Mouse (Mus musculus) cerebellum, adult 18-20 months (tissue): ENCODE data around the gene Gfod1.

Experiments
- DNase-seq, 2 experiments: peaks; one replicate each; pipeline ENCODE4 v3.0.0; 2021

Gfod1 gene

DNA sequence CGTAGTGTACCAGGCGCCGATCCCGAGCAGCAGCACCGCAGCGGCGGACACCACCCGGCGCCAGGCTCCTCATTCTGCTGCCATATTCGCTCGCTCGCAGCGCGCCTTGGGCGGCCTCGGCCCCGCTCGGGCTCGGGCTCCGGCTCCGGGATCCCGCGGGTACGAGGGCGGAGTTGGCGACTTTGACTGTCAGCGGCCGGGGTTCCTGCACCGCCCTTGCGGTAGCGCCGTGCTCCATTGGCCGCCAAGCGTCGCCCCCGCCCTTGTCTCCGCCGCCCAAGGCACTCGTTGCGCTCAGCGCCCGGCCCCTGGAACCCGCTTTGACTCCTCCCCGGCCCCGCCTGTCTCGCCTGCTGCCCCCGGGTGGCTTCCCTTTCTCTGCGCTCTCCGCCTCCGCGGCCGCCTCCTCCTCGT is at the start of gene Gfod1:
TSS of gene Gfod1 (minus strand) at position 155 of the 414 bp plus-strand sequence.
- peak; percentile 98 to 99 for DNase-seq

DNA sequence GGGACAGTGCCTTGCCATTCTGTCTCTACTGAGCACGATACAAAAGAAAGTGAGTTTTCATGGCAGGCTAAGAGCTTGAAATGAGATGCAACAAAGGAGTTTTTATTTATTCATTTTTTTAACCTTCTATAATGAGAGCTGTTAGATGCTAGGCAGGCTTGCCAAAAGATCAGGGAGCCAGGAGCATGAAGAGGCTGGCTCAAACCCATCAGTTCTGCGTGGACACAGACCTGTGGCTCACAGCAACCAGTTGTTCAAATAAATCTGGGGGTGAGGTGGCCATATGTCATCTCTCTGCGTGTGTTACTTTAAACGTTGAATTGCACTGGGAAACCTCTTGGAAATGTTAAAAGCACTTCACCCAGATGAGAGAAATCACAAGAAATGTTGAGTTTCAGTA is 49.4 kb upstream of the Gfod1 start:
- DNase-seq: peak; percentile 33 to 43

DNA sequence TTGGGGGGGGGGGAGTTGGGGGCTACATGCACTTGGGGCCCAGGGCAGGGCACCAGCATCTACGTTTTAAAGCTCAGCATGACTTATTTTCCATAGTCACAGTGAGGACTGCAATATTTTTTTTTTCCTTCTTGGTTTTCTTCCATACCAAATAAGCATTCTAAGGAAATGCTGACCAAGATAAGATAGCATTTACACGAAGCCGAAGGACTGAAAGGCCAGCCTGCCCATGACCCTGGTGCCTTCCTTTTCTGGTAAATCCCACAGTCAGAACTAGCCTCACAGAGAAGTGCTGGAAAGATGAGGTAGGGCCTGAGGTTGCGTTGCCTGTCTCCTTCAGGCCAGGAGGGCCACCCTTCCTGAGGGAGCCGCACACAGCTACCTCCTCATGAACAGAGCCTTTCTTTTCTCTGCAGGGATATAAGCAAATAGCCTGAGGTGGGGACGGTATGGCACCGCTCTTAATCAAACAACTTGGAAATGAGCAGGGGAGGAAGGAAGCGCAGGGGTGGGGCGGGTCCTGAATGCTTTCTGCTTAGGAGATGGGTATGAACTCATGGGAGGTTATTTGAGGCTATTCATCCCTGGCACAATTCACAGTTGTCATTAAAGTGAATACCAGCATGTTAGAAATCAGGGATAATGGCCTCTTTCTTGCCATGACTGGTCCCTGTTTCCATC is 46.7 kb upstream of the Gfod1 start:
- no peak for DNase-seq

DNA sequence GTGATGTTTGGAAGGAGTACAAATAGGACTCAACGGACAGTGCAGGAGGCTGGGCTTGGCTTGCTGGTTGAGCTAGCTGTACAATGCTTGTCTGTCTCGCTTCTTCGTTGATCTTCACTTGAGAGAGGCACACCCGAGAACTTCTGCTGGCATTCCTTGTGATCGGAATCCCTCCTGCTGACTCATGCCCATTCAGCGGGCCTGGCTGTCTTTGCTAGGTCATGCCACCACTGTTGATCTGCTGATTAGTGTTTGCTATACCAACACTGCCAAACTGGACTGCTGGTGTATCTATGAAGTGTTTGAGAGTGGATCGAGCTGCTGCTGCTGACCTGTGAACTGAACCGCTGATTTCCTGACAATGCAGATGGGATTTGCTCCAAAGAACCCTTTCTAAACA is 45.4 kb upstream of the Gfod1 start:
- DNase-seq: no peak

DNA sequence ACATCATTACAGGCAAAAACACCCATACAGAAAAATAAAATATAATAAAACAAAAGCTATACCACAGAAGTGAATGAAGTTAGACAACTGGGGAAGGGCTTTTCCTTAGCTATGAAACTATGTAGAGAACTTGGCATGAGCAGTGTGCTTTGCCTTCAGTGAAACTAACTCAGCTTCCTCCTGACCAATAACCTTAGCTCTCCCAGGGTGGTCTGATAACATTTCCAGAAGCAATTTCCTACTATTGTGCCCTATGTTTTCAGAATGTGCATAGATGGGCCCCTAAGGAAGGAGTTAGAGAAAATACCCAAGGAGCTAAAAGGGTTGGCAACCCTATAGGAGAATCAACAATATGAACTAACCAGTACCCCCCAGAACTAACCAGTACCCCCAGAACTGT is 42.9 kb upstream of the Gfod1 start:
- no peak for DNase-seq

DNA sequence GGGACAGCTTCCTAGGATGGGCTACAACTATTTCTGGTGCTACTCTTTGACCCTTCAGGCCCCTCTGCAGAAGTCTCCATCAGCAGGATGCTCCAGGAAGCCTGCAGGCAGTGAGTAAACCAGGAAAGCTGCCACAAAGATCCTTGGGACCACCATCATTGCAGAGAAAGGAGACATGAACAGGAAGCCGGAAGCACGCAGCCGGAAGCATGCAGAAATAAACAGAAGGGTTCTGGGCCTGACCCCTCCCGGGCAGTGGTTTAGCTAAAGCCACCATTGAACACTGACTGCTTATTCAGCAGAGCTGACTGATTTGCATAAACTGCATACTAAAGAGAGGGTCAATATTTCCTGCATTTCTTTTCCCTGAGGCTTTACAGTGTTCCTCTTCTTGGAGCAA is 34.7 kb upstream of the Gfod1 start:
- DNase-seq: no peak

DNA sequence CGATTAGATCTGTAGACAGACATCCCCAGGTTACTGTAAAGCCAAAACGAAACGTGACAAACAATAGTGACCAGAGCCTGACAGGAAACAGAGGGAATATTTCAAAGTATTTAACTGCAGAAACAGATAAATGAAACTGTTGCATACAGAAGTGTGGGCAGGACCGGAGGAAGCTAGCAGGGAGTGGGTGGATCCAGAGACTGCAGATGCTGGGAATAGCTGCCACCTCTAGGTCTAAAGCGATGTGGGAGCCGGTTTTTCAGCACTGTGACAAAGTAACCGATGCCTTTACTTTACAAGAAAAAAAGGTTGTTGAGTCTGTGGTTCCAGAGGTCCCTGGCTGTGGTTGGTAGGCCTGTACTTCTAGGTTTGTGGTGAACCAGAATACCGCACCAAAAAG is 34.0 kb upstream of the Gfod1 start:
- no peak for DNase-seq

DNA sequence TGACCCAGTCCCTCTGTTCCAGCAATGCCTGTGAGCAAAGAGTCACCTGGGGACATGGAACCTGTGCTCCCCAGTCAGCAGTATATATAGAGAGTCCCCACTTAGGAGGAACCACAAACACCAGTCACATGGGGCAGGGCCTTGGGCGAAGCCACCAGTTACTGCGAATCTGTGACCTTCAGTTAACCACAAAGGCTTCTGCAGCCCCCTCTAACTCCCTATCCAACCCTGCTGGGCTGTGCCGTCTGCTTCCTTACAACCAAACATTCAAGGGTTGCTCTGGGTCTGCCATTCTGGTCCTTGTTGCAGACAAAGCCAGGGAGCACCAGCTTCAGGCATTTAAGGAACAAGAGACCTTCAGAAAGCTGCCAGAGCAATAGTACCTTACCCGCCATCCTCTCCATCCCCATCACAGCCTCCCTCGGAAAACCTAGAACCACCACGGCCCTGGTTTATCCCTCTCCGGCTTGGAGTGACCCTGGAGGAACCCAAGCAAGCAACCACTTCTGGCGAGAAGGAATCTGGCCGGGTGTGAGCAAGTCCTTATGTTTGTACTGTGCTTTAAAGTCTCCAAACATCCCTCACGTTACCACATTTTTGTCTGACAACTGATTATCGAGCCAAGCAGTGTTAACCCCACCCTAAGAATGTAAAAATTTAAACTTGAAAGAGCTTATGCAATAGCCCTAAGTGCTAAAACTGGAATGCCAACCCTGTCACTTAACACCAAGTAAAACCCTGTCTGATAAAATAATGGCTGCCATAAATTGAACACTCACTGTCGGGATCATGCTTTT is 32.7 kb upstream of the Gfod1 start:
- DNase-seq: no peak

DNA sequence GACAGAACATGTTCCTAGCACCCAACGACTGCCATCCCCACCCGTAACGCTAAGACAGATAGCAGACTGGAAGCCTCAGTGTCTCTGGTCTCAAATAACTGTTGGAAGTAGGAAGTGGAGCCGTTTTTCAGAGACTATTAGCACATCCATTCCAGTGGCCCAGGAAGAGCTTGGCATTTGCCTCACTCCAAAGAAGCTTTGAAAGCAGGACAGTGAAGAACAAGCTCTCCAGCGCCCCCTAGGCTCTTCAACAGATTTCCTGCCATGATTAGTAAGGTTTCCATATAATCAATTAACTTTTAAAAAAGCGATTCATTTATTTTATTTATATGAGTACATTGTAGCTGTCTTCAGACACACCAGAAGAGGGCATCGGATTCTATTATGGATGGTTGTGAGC is 28.6 kb upstream of the Gfod1 start:
- DNase-seq: peak; percentile 15 to 30

DNA sequence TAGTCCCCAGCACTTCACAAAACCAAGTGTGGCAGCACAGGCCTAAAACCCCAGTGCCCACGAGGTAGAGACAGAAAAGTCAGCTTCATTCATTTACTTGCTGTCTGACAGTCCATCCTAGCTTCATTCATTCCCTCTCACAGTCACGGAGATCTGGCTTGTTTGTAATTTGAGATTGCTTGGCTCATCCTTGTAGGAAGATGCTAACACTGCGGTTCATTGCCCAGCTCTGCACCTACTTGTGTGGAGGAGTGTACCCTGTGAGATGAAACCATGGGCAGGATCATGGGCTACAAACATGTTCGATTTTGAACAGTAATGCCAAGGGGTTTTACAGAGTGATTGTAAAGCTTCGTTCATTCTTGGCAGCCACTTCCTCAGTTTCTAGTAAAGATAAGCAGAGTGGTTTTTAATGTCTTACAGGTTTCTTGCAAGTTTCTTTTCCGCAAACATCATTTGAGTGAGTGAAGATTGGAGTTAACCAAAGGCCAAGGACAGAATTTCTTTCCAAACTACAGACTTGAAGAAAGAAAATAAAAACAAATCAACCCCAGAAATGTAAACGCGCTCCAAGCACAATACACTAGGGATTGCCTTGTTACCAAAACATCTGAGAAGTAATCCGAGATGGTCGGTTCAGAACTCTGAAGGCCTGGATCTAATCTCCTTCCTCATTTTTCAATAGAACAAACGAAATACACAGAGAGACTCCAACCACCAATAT is 27.9 kb upstream of the Gfod1 start:
- DNase-seq: no peak

DNA sequence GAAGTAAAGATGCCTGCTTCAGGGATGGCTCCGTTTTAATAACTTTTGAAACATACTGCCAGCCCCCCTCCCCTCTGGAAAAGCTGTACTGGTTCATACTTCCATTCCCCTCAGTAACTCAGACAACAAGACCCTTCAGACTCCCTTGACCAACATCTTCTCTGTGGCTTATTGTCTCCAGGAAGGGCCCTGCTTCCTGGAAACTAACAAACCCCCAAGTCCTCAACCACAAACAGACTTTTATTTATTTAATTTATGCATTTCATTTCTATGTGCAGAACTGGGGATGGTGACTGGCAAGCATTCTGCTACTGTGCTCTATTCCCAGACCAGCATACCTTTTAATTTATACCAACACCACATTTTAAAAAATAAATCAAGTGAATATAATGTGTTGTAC is 21.5 kb upstream of the Gfod1 start:
- no peak for DNase-seq

DNA sequence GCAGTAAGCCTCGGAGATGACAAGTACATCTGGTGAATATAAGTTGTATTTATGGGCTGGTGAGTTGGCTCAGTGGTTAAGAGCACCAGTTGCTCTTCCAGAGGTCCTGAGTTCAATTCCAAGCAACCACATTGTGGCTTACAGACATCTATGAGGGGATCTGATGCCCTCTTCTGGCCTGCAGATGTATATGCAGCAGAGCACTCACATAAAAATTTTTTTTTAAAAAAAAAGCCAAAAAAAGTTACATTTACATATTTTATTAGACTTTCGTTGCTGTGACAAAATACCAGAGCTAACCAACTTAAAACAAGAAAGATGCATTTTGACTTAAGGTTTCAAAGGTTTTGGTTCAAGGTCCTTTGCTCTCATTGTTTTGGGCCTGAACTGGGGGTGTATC is 17.5 kb upstream of the Gfod1 start:
- no peak for DNase-seq

DNA sequence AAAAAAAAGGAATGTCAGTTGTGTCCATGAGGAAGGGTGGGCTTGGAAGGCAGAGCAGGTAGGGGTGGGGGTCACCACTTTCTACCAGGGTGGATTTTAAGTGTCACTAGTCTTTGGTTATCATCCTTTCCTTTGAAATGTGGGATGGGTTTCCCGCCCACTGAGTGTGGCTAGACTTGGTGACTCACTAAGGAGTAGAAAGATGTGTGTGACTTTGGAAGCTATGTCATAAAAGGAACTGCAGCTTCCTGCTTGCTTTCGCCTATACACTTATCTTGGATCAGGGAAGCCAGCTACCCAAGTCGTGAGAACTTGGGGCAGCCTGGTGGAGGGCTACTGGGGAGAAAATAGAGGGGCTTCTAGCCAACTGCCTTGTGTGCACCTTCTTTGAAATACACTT is 15.4 kb upstream of the Gfod1 start:
- no peak for DNase-seq

DNA sequence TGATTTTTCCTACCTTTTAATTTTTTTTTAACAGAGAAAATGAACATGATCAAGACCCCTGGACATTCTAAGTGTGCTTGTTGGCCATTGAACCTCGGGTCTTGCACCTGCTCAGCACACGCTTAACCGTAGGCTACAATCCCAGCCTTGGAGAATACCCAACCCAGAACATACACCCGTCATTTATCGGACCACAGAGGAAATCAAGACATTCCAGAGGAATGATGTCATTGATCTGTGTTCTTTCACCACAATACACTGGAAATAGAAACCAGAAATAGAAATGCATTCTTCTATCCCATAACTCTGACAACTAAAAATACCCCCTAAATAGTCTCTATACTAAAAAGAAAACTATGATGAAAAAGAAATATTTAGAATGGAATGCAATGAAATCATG is 13.4 kb upstream of the Gfod1 start:
- DNase-seq: no peak

DNA sequence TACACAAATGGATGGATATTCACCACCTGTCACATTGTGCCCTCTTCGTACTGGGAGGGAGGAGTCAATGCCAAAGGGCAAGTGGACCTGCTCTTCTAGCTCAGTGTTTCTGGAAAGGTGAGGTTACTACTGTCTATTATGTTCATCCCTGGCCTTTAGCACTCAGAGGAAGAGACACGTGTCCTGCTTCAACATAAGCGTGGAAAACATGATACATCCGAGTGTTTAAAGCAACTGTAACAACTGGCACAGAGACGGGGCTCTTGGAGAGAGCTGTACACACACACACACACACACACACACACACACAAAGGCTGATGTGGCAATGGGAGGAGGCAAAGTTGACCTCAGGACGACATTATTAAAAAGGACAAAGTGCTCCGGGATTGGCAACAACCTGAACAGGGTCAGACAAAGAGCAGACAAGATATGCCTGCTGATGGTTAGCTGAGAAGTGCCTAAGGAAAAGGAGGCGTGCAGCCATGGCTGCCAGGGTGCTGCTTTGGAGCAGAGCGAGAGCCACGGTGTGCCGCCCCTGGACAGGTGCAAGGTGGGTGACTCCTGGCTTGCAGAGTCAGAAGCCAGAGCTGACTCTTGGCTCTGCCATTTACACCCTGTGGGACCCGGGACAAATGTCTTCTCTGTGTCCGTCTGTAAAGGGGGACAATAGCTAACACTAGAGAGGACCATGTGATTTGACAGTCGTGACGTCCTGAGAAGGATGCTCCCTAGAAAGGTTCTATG is 1.4 kb upstream of the Gfod1 start:
- peak; percentile 16 to 25 for DNase-seq

DNA sequence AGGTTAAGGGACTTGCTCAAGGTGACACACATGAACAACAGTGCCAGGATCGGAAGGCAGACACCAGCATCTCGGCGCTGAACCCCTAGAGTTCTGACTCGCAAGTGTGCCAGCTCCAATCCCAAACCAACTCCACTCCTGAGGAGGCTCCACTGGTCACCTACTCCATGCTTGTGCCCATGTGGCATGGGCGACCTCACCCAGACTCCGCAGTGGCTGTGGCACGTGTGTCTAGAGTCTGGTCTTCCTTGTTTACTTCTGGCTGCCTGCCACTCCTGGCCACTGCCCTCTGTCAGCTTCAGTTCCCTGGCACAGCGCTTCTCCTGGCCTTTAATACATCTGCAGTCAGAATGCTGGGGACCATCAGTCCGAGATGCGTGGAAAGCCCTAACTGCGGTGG is 728 bp upstream of the Gfod1 start:
- peak; percentile 69 to 76 for DNase-seq

DNA sequence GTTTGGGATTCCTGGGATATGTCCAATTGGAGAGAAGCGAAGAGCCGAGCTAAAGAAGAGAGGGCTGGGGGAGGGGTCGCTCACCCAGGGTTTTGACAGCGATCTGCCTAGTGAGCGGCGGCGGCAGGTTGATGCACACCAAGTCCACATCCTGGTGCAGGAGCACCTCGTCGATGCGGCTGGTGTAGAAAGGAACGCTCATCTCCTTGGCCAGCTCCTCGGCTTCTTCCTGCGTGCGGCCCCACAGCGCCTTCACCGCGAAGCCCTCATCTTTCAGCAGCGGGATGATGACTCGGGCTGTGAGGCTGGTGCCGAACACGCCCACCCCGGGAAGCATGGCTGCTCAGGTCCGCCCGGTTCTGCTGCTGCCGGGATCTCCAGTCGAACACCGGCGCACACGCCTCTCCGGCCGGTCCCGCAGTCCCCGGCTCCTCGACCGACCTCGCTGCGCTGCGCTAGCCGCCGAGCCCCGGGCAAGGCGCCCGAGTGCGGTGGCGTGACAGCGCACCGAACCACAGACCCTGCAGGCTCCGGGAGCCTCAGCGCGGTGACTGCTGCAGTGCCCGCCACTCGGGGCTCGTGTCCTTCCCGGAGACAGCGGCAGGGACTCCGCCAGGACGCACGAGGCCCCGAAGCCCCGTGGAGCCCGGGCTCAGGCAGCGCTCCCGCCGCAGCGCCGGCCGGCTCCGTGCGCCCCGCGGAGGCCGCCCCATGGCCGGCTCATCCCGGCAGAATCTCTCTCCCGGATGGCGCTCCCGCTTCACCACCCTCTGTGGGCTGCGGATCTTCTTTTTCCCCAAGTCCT is 609 bp downstream of the Gfod1 start:
- DNase-seq: peak in 1 of 2 experiments; percentile 58

DNA sequence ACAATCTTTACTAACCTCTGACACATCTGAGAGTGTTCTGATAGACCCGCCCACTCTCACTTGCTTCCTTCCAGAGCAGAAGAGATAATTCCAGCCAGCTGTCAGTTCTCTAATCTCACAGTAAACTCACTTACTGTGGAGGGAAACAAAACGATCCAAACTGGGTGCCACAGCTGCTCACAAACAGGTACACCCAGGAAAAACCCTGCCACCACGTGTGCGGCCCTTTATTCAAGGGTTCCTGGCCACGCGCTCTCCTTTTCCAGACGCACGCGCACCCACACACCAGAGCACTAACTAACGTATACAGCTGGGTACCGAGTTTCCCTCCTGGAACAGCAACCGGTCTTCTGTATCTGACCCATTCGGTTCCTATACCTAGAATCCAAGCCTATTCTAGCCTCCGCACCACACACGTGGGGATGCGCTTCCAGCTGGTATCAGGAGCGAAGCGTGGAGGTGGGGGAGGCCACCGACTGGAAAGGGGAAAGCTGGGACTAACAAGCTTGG is 1.3 kb downstream of the Gfod1 start:
- DNase-seq: peak; percentile 43 to 49

DNA sequence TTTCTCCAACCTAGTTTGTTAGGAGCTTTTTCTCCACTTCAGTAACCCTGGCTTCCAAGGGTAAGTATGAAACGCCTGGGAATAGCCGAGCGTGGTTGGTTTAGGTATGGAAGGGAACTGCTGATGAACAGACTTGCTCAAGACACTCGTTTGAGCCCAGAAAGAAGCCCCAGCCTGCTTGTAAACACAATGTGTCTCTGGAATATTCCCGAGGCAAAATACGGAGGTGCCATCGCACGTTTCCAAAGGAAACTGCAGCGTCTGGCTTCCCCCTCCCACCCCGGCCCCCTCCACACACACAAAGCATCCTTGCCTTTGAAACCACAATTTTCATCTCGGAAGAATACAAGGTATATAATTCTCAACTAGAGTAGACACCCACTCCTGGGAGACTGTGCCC is 1.7 kb downstream of the Gfod1 start:
- peak; percentile 16 to 29 for DNase-seq

DNA sequence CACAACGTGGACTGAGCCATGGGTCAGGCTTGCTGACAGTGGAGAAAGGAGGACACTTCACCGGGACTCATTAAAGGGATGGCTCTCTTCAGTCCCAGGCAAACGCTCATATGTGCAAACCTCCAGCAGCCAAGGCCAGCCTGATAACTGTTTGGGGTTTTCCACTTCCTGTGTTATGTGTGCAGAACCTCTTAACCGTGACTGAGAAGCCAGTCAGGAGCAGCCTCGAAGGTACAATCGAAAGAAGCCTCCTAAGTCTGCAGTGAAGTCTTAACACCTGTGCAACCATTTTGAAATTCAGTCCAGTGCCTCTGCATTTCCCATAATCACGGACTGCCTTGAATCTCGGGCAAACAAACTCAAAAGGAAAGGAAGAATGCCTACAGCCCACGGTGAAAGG is 3.1 kb downstream of the Gfod1 start:
- peak; percentile 30 to 40 for DNase-seq

DNA sequence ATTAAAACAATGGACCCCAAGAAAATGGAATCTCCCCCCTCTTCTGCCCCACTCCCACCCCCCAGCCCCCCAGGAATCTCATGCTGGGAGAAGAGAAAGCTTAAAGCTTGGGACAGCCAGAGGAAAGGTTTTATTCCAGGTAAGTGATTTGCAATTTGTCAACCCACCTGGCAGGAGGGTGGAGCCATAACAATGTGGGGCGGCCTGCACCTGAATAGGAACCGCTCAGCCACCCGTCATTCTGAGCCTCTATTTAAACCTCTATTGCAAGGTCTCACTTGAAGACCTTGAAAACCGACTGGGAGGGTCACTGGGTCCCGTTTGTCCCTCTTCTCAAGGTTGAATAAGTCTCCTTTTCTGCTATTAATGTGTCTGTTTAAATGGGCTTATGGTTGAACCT is 3.6 kb downstream of the Gfod1 start:
- peak; percentile 35 to 36 for DNase-seq

DNA sequence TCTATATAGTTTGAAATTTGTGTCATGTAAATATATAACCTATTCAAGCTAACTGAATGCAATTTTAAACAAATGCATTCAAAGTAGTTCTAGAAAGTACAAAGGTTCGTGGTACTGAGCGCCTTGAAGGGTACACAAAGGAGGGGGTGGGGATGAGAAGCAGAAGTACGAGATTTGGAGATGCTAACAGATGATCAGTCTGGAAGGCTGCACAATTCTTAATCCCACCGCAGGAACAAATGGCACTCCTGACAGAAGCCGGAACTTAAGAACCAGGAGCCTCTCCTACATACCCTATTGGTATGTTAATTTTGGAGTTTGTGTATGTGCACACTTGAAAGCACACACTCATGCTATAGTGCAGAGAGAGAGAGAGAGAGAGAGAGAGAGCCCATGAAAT is 4.8 kb downstream of the Gfod1 start:
- no peak for DNase-seq
